Mouse (Mus musculus) CH12.LX (cell line): ENCODE measurements around the gene Slc25a48. TPM values are rescaled to one million over a fixed set of nuclear protein-coding genes. Genes with fewer than 3 reads are reported as not detected.

Experiments used
- polyA plus RNA-seq: library from polyadenylated mRNA; unstranded; fragments of >175 nt; gene quantifications from 2 replicates; pipeline ENCODE4 v1.2.1, GENCODE M21; 2012; ENCODE audit warnings: low read depth; ENCODE audit not compliant: insufficient read length
- total RNA-seq, 2 experiments: library from RNA; depleted of rRNA; stranded (reverse); fragments of 300-350 nt in 1 of 2; fragments of >200 nt in 1 of 2; gene quantifications; 2 replicates each; pipeline ENCODE4 v1.2.3; 2012 to 2014

The Slc25a48 gene
- total and polyA plus RNA-seq, 3 experiments = not detected

Other genes with a start within 250 kb of the Slc25a48 start
- gene Neurog1, start 186.2 kb upstream of the Slc25a48 start, total RNA-seq (2012; rRNA removed) = not detected in 2 replicates
- gene Neurog1, start 186.2 kb upstream of the Slc25a48 start, total RNA-seq (2014; rRNA removed) = not detected in 2 replicates
- not detected in 2 replicates for gene Neurog1, start 186.2 kb upstream of the Slc25a48 start, polyA plus RNA-seq
- not detected in 2 replicates for gene Cxcl14, start 141.8 kb upstream of the Slc25a48 start, total RNA-seq (2012; rRNA removed)
- not detected in 2 replicates for gene Cxcl14, start 141.8 kb upstream of the Slc25a48 start, total RNA-seq (2014; rRNA removed)
- gene Cxcl14, start 141.8 kb upstream of the Slc25a48 start, polyA plus RNA-seq = not detected in 2 replicates
- not detected in 2 replicates for gene Gm3045, start 11.8 kb upstream of the Slc25a48 start, total RNA-seq (2012; rRNA removed)
- gene Gm3045, start 11.8 kb upstream of the Slc25a48 start, total RNA-seq (2014; rRNA removed) = not detected in 2 replicates
- gene Gm3045, start 11.8 kb upstream of the Slc25a48 start, polyA plus RNA-seq = not detected in 2 replicates
- gene Il9, start 43.9 kb downstream of the Slc25a48 start, total RNA-seq (2012; rRNA removed) = not detected in 2 replicates
- gene Il9, start 43.9 kb downstream of the Slc25a48 start, total RNA-seq (2014; rRNA removed) = not detected in 2 replicates
- gene Il9, start 43.9 kb downstream of the Slc25a48 start, polyA plus RNA-seq = not detected in 2 replicates
- not detected in 2 replicates for gene Fbxl21, start 84.1 kb downstream of the Slc25a48 start, total RNA-seq (2012; rRNA removed)
- gene Fbxl21, start 84.1 kb downstream of the Slc25a48 start, total RNA-seq (2014; rRNA removed) = not detected in 2 replicates
- gene Fbxl21, start 84.1 kb downstream of the Slc25a48 start, polyA plus RNA-seq = not detected in 2 replicates
- gene Lect2, start 110.1 kb downstream of the Slc25a48 start, total RNA-seq (2012; rRNA removed) = not detected in 2 replicates
- gene Lect2, start 110.1 kb downstream of the Slc25a48 start, total RNA-seq (2014; rRNA removed) = not detected in 2 replicates
- gene Lect2, start 110.1 kb downstream of the Slc25a48 start, polyA plus RNA-seq = not detected in 2 replicates
- not detected in 2 replicates for gene Tgfbi, start 171.2 kb downstream of the Slc25a48 start, total RNA-seq (2012; rRNA removed)
- gene Tgfbi, start 171.2 kb downstream of the Slc25a48 start, total RNA-seq (2014; rRNA removed) = not detected in 2 replicates
- gene Tgfbi, start 171.2 kb downstream of the Slc25a48 start, polyA plus RNA-seq = not detected in 2 replicates